Mouse (Mus musculus): ENCODE measurements around the gene Tax1bp3.

- TF ChIP-seq CTCF (IDR thresholded peaks at IDR 0.05; ENCODE audit: insufficient read depth, low read length) (no peak), POLR2A (IDR thresholded peaks at IDR 0.05; ENCODE audit: borderline replicate concordance, extremely low read depth, low read depth, low read length) (no peak)
Observed at GRCm38 (mm10) chr11:73225856-73226255, 49.0 kb downstream of the Tax1bp3 start.
